Mouse (Mus musculus): ENCODE data around the gene Snx4. TPM values are rescaled to one million over a fixed set of nuclear protein-coding genes. Genes with fewer than 3 reads are reported as not detected.

The Snx4 gene
- polyA plus RNA-seq, 1 experiment, result 10.6 TPM

- no peaks in the 10 kb centered on the region for H3K27me3 ChIP-seq (ENCODE audit: control insufficient read depth, insufficient read depth, low read length)
- peaks cover 2% of the 10 kb centered on the region for H3K36me3 ChIP-seq (ENCODE audit: control insufficient read depth, insufficient read depth, low read length)
- TF ChIP-seq POLR2A (IDR thresholded peaks at IDR 0.05; ENCODE audit: control insufficient read depth, low read depth, low read length) (no peak), CTCF (IDR thresholded peaks at IDR 0.05; ENCODE audit: control insufficient read depth, insufficient read depth, insufficient replicate concordance, low read depth, low read length) (no peak)
These were observed 15.1 kb upstream of the Snx4 start for GRCm38 (mm10) chr16:33236151-33236550.

GRCm38 (mm10) chr16:33239305-33239704 is 11.9 kb upstream of the Snx4 start:
- no peak overlapping the region for H3K27ac ChIP-seq (ENCODE audit: control insufficient read depth, insufficient read depth, low read depth, low read length)
- peaks cover 5% of the 10 kb centered on the region for H3K36me3 ChIP-seq (ENCODE audit: control insufficient read depth, insufficient read depth, low read length)
- H3K4me1 ChIP-seq (ENCODE audit: control insufficient read depth, insufficient read depth, low read length), result no peaks in the 10 kb centered on the region
- H3K27me3 ChIP-seq (ENCODE audit: control insufficient read depth, insufficient read depth, low read length), result no peaks in the 10 kb centered on the region
- TF ChIP-seq CTCF (IDR thresholded peaks at IDR 0.05; ENCODE audit: control insufficient read depth, insufficient read depth, insufficient replicate concordance, low read depth, low read length), result no peak
- TF ChIP-seq POLR2A (IDR thresholded peaks at IDR 0.05; ENCODE audit: control insufficient read depth, low read depth, low read length), result no peak
- H3K4me3 ChIP-seq (ENCODE audit: control insufficient read depth, low read depth, low read length), result no peak overlapping the region

More at GRCm38 (mm10) chr16:33236151-33236550, 15.1 kb upstream of the Snx4 start:
- Histone ChIP-seq H3K4me3 (ENCODE audit: control insufficient read depth, low read depth, low read length) (no peak overlapping the region), H3K4me1 (ENCODE audit: control insufficient read depth, insufficient read depth, low read length) (no peaks in the 10 kb centered on the region; the same call in 1 of the 2 replicates), H3K27ac (ENCODE audit: control insufficient read depth, insufficient read depth, low read depth, low read length) (no peak overlapping the region; the same call in 1 of the 2 replicates)

GRCm38 (mm10) chr16:33242046-33242445 is 9.2 kb upstream of the Snx4 start:
- no peaks in the 10 kb centered on the region for H3K27me3 ChIP-seq (ENCODE audit: control insufficient read depth, insufficient read depth, low read length)
- H3K36me3 ChIP-seq (ENCODE audit: control insufficient read depth, insufficient read depth, low read length), result peaks cover 5% of the 10 kb centered on the region; the same call in 1 of the 2 replicates
- no peak overlapping the region for H3K4me3 ChIP-seq (ENCODE audit: control insufficient read depth, low read depth, low read length)
- no peak for TF ChIP-seq CTCF (IDR thresholded peaks at IDR 0.05; ENCODE audit: control insufficient read depth, insufficient read depth, insufficient replicate concordance, low read depth, low read length)
- no peak for TF ChIP-seq POLR2A (IDR thresholded peaks at IDR 0.05; ENCODE audit: control insufficient read depth, low read depth, low read length)
- no peaks in the 10 kb centered on the region for H3K4me1 ChIP-seq (ENCODE audit: control insufficient read depth, insufficient read depth, low read length)
- H3K27ac ChIP-seq (ENCODE audit: control insufficient read depth, insufficient read depth, low read depth, low read length), result no peak overlapping the region

- peaks cover 5% of the 10 kb centered on the region; the same call in 1 of the 2 replicates for H3K36me3 ChIP-seq (ENCODE audit: control insufficient read depth, insufficient read depth, low read length)
- no peaks in the 10 kb centered on the region for H3K4me1 ChIP-seq (ENCODE audit: control insufficient read depth, insufficient read depth, low read length)
- no peak for TF ChIP-seq POLR2A (IDR thresholded peaks at IDR 0.05; ENCODE audit: control insufficient read depth, low read depth, low read length)
- peak; percentile 27; the same call in 1 of the 2 replicates for TF ChIP-seq CTCF (IDR thresholded peaks at IDR 0.05; ENCODE audit: control insufficient read depth, insufficient read depth, insufficient replicate concordance, low read depth, low read length)
- no peaks in the 10 kb centered on the region for H3K27me3 ChIP-seq (ENCODE audit: control insufficient read depth, insufficient read depth, low read length)
- no peak overlapping the region for H3K4me3 ChIP-seq (ENCODE audit: control insufficient read depth, low read depth, low read length)
- no peak overlapping the region for H3K27ac ChIP-seq (ENCODE audit: control insufficient read depth, insufficient read depth, low read depth, low read length)
These were observed 7.0 kb upstream of the Snx4 start for GRCm38 (mm10) chr16:33244136-33244691.

GRCm38 (mm10) chr16:33244933-33245470 is 6.2 kb upstream of the Snx4 start:
- no peak for TF ChIP-seq POLR2A (IDR thresholded peaks at IDR 0.05; ENCODE audit: control insufficient read depth, low read depth, low read length)
- no peak for TF ChIP-seq CTCF (IDR thresholded peaks at IDR 0.05; ENCODE audit: control insufficient read depth, insufficient read depth, insufficient replicate concordance, low read depth, low read length)
- H3K36me3 ChIP-seq (ENCODE audit: control insufficient read depth, insufficient read depth, low read length), result peaks cover 5% of the 10 kb centered on the region; the same call in 1 of the 2 replicates
- H3K4me1 ChIP-seq (ENCODE audit: control insufficient read depth, insufficient read depth, low read length), result no peaks in the 10 kb centered on the region
- H3K27me3 ChIP-seq (ENCODE audit: control insufficient read depth, insufficient read depth, low read length), result no peaks in the 10 kb centered on the region
- no peak overlapping the region for H3K27ac ChIP-seq (ENCODE audit: control insufficient read depth, insufficient read depth, low read depth, low read length)
- H3K4me3 ChIP-seq (ENCODE audit: control insufficient read depth, low read depth, low read length), result no peak overlapping the region

- H3K27ac ChIP-seq (ENCODE audit: control insufficient read depth, insufficient read depth, low read depth, low read length), result no peak overlapping the region
- H3K4me1 ChIP-seq (ENCODE audit: control insufficient read depth, insufficient read depth, low read length), result no peaks in the 10 kb centered on the region
- no peaks in the 10 kb centered on the region for H3K27me3 ChIP-seq (ENCODE audit: control insufficient read depth, insufficient read depth, low read length)
- TF ChIP-seq POLR2A (IDR thresholded peaks at IDR 0.05; ENCODE audit: control insufficient read depth, low read depth, low read length), result no peak
- no peak for TF ChIP-seq CTCF (IDR thresholded peaks at IDR 0.05; ENCODE audit: control insufficient read depth, insufficient read depth, insufficient replicate concordance, low read depth, low read length)
- no peak overlapping the region for H3K4me3 ChIP-seq (ENCODE audit: control insufficient read depth, low read depth, low read length)
- H3K36me3 ChIP-seq (ENCODE audit: control insufficient read depth, insufficient read depth, low read length), result peaks cover 3% of the 10 kb centered on the region; the same call in 1 of the 2 replicates
These were observed 4.7 kb upstream of the Snx4 start for GRCm38 (mm10) chr16:33246526-33246925.

- Histone ChIP-seq H3K27me3 (ENCODE audit: control insufficient read depth, insufficient read depth, low read length) (no peaks in the 10 kb centered on the region), H3K36me3 (ENCODE audit: control insufficient read depth, insufficient read depth, low read length) (no peaks in the 10 kb centered on the region), H3K4me3 (ENCODE audit: control insufficient read depth, low read depth, low read length) (no peak overlapping the region), H3K4me1 (ENCODE audit: control insufficient read depth, insufficient read depth, low read length) (peaks cover 2% of the 10 kb centered on the region), H3K27ac (ENCODE audit: control insufficient read depth, insufficient read depth, low read depth, low read length) (no peak overlapping the region)
- TF ChIP-seq POLR2A (IDR thresholded peaks at IDR 0.05; ENCODE audit: control insufficient read depth, low read depth, low read length), result no peak
- no peak for TF ChIP-seq CTCF (IDR thresholded peaks at IDR 0.05; ENCODE audit: control insufficient read depth, insufficient read depth, insufficient replicate concordance, low read depth, low read length)
These were observed 4.2 kb upstream of the Snx4 start for GRCm38 (mm10) chr16:33247006-33247405.
